Mouse (Mus musculus) liver, embryonic 14.5 days (tissue): ENCODE measurements at regions not wholly inside any gene's neighbourhood (a gene's known extent, or its start where the extent isn't known, plus 50 kb on each side); places are given as distances from the start of the nearest gene placed in this dataset.

Experiments
- CTCF ChIP-seq: IDR thresholded peaks from 2 replicates; pipeline ENCODE4 v1.5.1; 2016; ENCODE audit warnings: antibody characterized with exemption, low read depth, control low read depth
- EP300 ChIP-seq: IDR thresholded peaks from 2 replicates; pipeline ENCODE4 v1.6.1; 2016; ENCODE audit warnings: antibody characterized with exemption, low read depth

DNA sequence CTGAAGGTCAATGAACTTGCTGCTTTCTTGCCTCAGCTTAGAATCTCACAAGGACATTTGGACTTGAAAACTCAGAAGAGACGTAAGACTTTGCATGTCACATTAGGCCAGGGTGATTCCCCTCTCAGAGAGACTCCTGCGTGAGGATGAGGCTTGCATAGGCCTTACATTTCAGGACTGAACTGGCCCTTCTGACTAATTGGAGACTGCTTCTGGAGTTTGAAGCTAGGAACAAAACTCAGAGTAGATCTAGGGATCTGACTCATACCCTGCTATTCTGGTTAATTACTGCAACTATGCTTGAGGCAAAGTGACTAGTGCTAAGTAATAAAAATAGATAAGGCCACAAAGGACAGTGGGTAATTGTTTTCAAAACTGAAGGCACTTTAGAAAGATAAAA lies 365.2 kb upstream of the Stxbp6 start:
- no peak for TF ChIP-seq CTCF
- TF ChIP-seq EP300: no peak
